Mouse (Mus musculus) hindbrain, embryonic 14.5 days (tissue): ENCODE results near the gene Pdzrn3. TPM values are rescaled to one million over a fixed set of nuclear protein-coding genes. Genes with fewer than 3 reads are reported as not detected.

Experiments
- ATAC-seq: fragments of 200-750 bp; cut with Nextera tagmentation; 2 replicates; pipeline ENCODE4 v1.8.0; 2017; ENCODE audit warnings: moderate number of reproducible peaks, mild to moderate bottlenecking, moderate TSS enrichment, moderate library complexity; ENCODE audit not compliant: low FRiP score
- DNase-seq: peaks from one replicate; pipeline ENCODE4 v3.0.0-alpha.2; 2015; ENCODE audit warnings: low spot score
- H3K27ac ChIP-seq: fragments of 300-500 bp; sonication (generic); 2 replicates; pipeline ENCODE4 v1.5.1; 2014; ENCODE audit warnings: mild to moderate bottlenecking, moderate library complexity
- H3K27me3 ChIP-seq: fragments of 300-500 bp; sonication (generic); 2 replicates; pipeline ENCODE4 v1.6.1; 2014; ENCODE audit warnings: mild to moderate bottlenecking, low read length, mixed read lengths; ENCODE audit not compliant: control insufficient read depth, insufficient read depth
- H3K36me3 ChIP-seq: fragments of 300-500 bp; sonication (generic); replicated peaks from 2 replicates; pipeline ENCODE4 v1.6.1; 2014; ENCODE audit not compliant: control insufficient read depth, insufficient read depth
- H3K4me1 ChIP-seq: fragments of 300-500 bp; sonication (generic); replicated peaks from 2 replicates; pipeline ENCODE4 v1.6.1; 2014; ENCODE audit warnings: antibody characterized with exemption, low read length, mixed read lengths; ENCODE audit not compliant: control insufficient read depth, insufficient read depth
- H3K4me2 ChIP-seq: fragments of 300-500 bp; sonication (generic); replicated peaks from 2 replicates; pipeline ENCODE4 v1.6.1; 2014; ENCODE audit warnings: mild to moderate bottlenecking, moderate library complexity
- H3K4me3 ChIP-seq: fragments of 300-500 bp; sonication (generic); replicated peaks from 2 replicates; pipeline ENCODE4 v1.5.1; 2014; ENCODE audit warnings: mild to moderate bottlenecking, low read length
- H3K9ac ChIP-seq: fragments of 300-500 bp; sonication (generic); 2 replicates; pipeline ENCODE4 v1.6.1; 2014
- H3K9me3 ChIP-seq: fragments of 300-500 bp; sonication (generic); 2 replicates; pipeline ENCODE4 v1.6.1; 2016; ENCODE audit warnings: low read length; ENCODE audit not compliant: control insufficient read depth
- WGBS: fragments of 180-500 bp; shearing (Covaris S2); extraction: QIAGEN DNeasy Blood & Tissue Kit; methylation state at CpG from one replicate; pipeline ENCODE4 v1.1.7; 2014; 5-methylcytosine and 5-hydroxymethylcytosine counted together
- polyA plus RNA-seq: library from polyadenylated mRNA; unstranded; fragments of >200 nt; fragmentation: Nextera tagmentation; extraction: Ambion mirVana; gene quantifications from 2 replicates; pipeline ENCODE4 v1.2.1, GENCODE M21; 2014

Pdzrn3 gene
- polyA plus RNA-seq, 1 experiment from 2014 or later = 23.2 TPM

GRCm38 (mm10) chr6:101291944-101292343 lies 85.8 kb downstream of the Pdzrn3 start:
- DNase-seq (no peak), ATAC-seq (no peak)
- no peaks in the 10 kb centered on the region for H3K27me3 ChIP-seq
- no peak overlapping the region for H3K4me3 ChIP-seq
- H3K9ac ChIP-seq = no peak overlapping the region
- no peaks in the 10 kb centered on the region for H3K9me3 ChIP-seq
- H3K4me1 ChIP-seq = 0 out of 2 replicates have a peak, but pooled peaks cover 4% of the 10 kb centered on the region
- 60% methylated on average over 2 of the region's 2 CpGs for WGBS
- H3K4me2 ChIP-seq = no peak overlapping the region
- no peaks in the 10 kb centered on the region for H3K36me3 ChIP-seq
- H3K27ac ChIP-seq = no peak overlapping the region

- ATAC-seq (no peak), DNase-seq (no peak)
- 75% methylated on average over 2 of the region's 2 CpGs for WGBS
- H3K9ac ChIP-seq = no peak overlapping the region
- no peak overlapping the region for H3K4me3 ChIP-seq
- no peak overlapping the region for H3K27ac ChIP-seq
- no peaks in the 10 kb centered on the region for H3K9me3 ChIP-seq
- no peaks in the 10 kb centered on the region for H3K4me1 ChIP-seq
- no peaks in the 10 kb centered on the region for H3K27me3 ChIP-seq
- no peaks in the 10 kb centered on the region for H3K36me3 ChIP-seq
- no peak overlapping the region for H3K4me2 ChIP-seq
These were observed 87.5 kb downstream of the Pdzrn3 start for GRCm38 (mm10) chr6:101290160-101290559.

- Histone ChIP-seq H3K4me2 (no peak overlapping the region), H3K9me3 (no peaks in the 10 kb centered on the region), H3K27me3 (no peaks in the 10 kb centered on the region), H3K27ac (no peak overlapping the region), H3K4me3 (no peak overlapping the region), H3K9ac (no peak overlapping the region), H3K4me1 (no peaks in the 10 kb centered on the region), H3K36me3 (no peaks in the 10 kb centered on the region)
- ATAC-seq (no peak), DNase-seq (no peak)
- WGBS = 72% methylated on average over 4 of the region's 4 CpGs
These were observed 88.3 kb downstream of the Pdzrn3 start for GRCm38 (mm10) chr6:101289428-101289827.

GRCm38 (mm10) chr6:101287566-101288173 lies 90.0 kb downstream of the Pdzrn3 start:
- ATAC-seq (no peak), DNase-seq (no peak)
- H3K4me2 ChIP-seq = no peak overlapping the region
- H3K27ac ChIP-seq = no peak overlapping the region
- WGBS = 88% methylated on average over 5 of the region's 5 CpGs
- H3K9me3 ChIP-seq = no peaks in the 10 kb centered on the region
- H3K27me3 ChIP-seq = no peaks in the 10 kb centered on the region
- no peak overlapping the region for H3K4me3 ChIP-seq
- H3K4me1 ChIP-seq = peaks cover 6% of the 10 kb centered on the region
- H3K36me3 ChIP-seq = no peaks in the 10 kb centered on the region
- H3K9ac ChIP-seq = no peak overlapping the region

GRCm38 (mm10) chr6:101287077-101287476 lies 90.6 kb downstream of the Pdzrn3 start:
- Histone ChIP-seq H3K27me3 (no peaks in the 10 kb centered on the region), H3K9ac (no peak overlapping the region), H3K4me2 (no peak overlapping the region), H3K36me3 (no peaks in the 10 kb centered on the region), H3K9me3 (no peaks in the 10 kb centered on the region), H3K4me1 (peaks cover 6% of the 10 kb centered on the region), H3K27ac (no peak overlapping the region), H3K4me3 (no peak overlapping the region)
- ATAC-seq (no peak), DNase-seq (no peak)
- WGBS = 91% methylated on average over 2 of the region's 2 CpGs

- no peak overlapping the region for H3K4me2 ChIP-seq
- H3K9ac ChIP-seq = no peak overlapping the region
- no peaks in the 10 kb centered on the region for H3K36me3 ChIP-seq
- DNase-seq = no peak
- H3K4me1 ChIP-seq = peaks cover 26% of the 10 kb centered on the region
- ATAC-seq = no peak
- no peaks in the 10 kb centered on the region for H3K9me3 ChIP-seq
- WGBS = 44% methylated on average over 6 of the region's 6 CpGs
- H3K27ac ChIP-seq = no peak overlapping the region
- H3K27me3 ChIP-seq = peaks cover 4% of the 10 kb centered on the region; the same call in 1 of the 2 replicates
- no peak overlapping the region for H3K4me3 ChIP-seq
These were observed 93.2 kb downstream of the Pdzrn3 start for GRCm38 (mm10) chr6:101284368-101284955.

- 62% methylated on average over 3 of the region's 3 CpGs for WGBS
- DNase-seq (no peak), ATAC-seq (no peak)
- Histone ChIP-seq H3K9ac (no peak overlapping the region), H3K27ac (no peak overlapping the region), H3K27me3 (peaks cover 4% of the 10 kb centered on the region; the same call in 1 of the 2 replicates), H3K36me3 (no peaks in the 10 kb centered on the region), H3K9me3 (no peaks in the 10 kb centered on the region), H3K4me3 (no peak overlapping the region), H3K4me1 (peaks cover 26% of the 10 kb centered on the region), H3K4me2 (no peak overlapping the region)
These were observed 93.8 kb downstream of the Pdzrn3 start for GRCm38 (mm10) chr6:101283891-101284290.

GRCm38 (mm10) chr6:101281644-101282043 lies 96.1 kb downstream of the Pdzrn3 start:
- Histone ChIP-seq H3K36me3 (no peaks in the 10 kb centered on the region), H3K9me3 (no peaks in the 10 kb centered on the region), H3K4me2 (no peak overlapping the region), H3K27ac (no peak overlapping the region), H3K4me3 (no peak overlapping the region), H3K4me1 (peaks cover 26% of the 10 kb centered on the region), H3K9ac (no peak overlapping the region), H3K27me3 (peaks cover 4% of the 10 kb centered on the region; the same call in 1 of the 2 replicates)
- DNase-seq = no peak
- whole genome bisulfite sequencing = 20% methylated on average over 3 of the region's 3 CpGs
- ATAC-seq = no peak

- no peak overlapping the region for H3K4me2 ChIP-seq
- H3K9me3 ChIP-seq = no peaks in the 10 kb centered on the region
- peaks cover 4% of the 10 kb centered on the region; the same call in 1 of the 2 replicates for H3K27me3 ChIP-seq
- no peak for ATAC-seq
- no peak overlapping the region for H3K9ac ChIP-seq
- no peak overlapping the region for H3K4me3 ChIP-seq
- H3K4me1 ChIP-seq = peaks cover 26% of the 10 kb centered on the region
- no peak overlapping the region for H3K27ac ChIP-seq
- 17% methylated on average over 9 of the region's 9 CpGs for WGBS
- DNase-seq = no peak
- H3K36me3 ChIP-seq = no peaks in the 10 kb centered on the region
These were observed 96.9 kb downstream of the Pdzrn3 start for GRCm38 (mm10) chr6:101280811-101281218.
